28 mouse cellular contexts compared by ENCODE assay signal in genomic region chr19:43087216-43087615, GRCm38 (mm10).
"Had no signal": no experiment of that assay in that cellular context is flagged by ENCODE, and none has a peak within 500 bp of the region (broad histone marks: within the 10 kb centered on the region; RNA-seq: fewer than 3 reads in every experiment).

No protein-coding gene starts in this region.

- H3K27me3 ChIP-seq: embryonic facial prominence, embryonic 12.5 days; embryonic facial prominence, embryonic 13.5 days; embryonic facial prominence, embryonic 15.5 days; forebrain, embryonic 12.5 days; forebrain, embryonic 13.5 days; forebrain, embryonic 15.5 days had no signal

- H3K27ac ChIP-seq: embryonic facial prominence, embryonic 10.5 days; embryonic facial prominence, embryonic 12.5 days; embryonic facial prominence, embryonic 13.5 days; embryonic facial prominence, embryonic 15.5 days; forebrain, embryonic 10.5 days; forebrain, embryonic 12.5 days; forebrain, embryonic 13.5 days; forebrain, embryonic 15.5 days; gastrocnemius, adult 2 months had no signal

- H3K9me3 ChIP-seq: embryonic facial prominence, embryonic 10.5 days; embryonic facial prominence, embryonic 12.5 days; embryonic facial prominence, embryonic 13.5 days; embryonic facial prominence, embryonic 15.5 days; forebrain, embryonic 10.5 days; forebrain, embryonic 12.5 days; forebrain, embryonic 13.5 days; forebrain, embryonic 15.5 days had no signal

- H3K4me3 ChIP-seq: embryonic facial prominence, embryonic 10.5 days; embryonic facial prominence, embryonic 12.5 days; embryonic facial prominence, embryonic 13.5 days; embryonic facial prominence, embryonic 15.5 days; erythroblast, embryonic 14.5 days; forebrain, embryonic 10.5 days; forebrain, embryonic 12.5 days; forebrain, embryonic 13.5 days; forebrain, embryonic 15.5 days; gastrocnemius, adult 2 months had no signal

- H3K4me1 ChIP-seq: embryonic facial prominence, embryonic 10.5 days; embryonic facial prominence, embryonic 12.5 days; embryonic facial prominence, embryonic 13.5 days; embryonic facial prominence, embryonic 15.5 days; forebrain, embryonic 10.5 days; forebrain, embryonic 12.5 days; forebrain, embryonic 13.5 days; forebrain, embryonic 15.5 days had no signal

- DNase-seq: cerebellum, adult 2 months; cerebellum, adult 8-10 months; cerebellum, adult 9-10 months; cerebellum, adult 9-11 months; cerebellum, postnatal 10 days; cerebellum, postnatal 14 days; cerebellum, postnatal 25 days; cerebellum, postnatal 36 days; embryo, embryonic 11 days; forebrain, postnatal 0 days; gastrocnemius, adult 2 months; gastrocnemius, postnatal 10 days; gastrocnemius, postnatal 14 days; gastrocnemius, postnatal 25 days; gastrocnemius, postnatal 36 days; heart, adult 11 months; heart, adult 18-20 months had no signal

- H3K36me3 ChIP-seq: embryonic facial prominence, embryonic 10.5 days; embryonic facial prominence, embryonic 12.5 days; embryonic facial prominence, embryonic 13.5 days; embryonic facial prominence, embryonic 15.5 days; forebrain, embryonic 10.5 days; forebrain, embryonic 12.5 days; forebrain, embryonic 15.5 days had no signal

- H3K4me2 ChIP-seq: embryonic facial prominence, embryonic 12.5 days; embryonic facial prominence, embryonic 13.5 days; embryonic facial prominence, embryonic 15.5 days; forebrain, embryonic 12.5 days; forebrain, embryonic 13.5 days; forebrain, embryonic 15.5 days had no signal

- ATAC-seq: forebrain, embryonic 13.5 days; forebrain, embryonic 14.5 days; forebrain, embryonic 15.5 days; forebrain, embryonic 16.5 days; forebrain, postnatal 0 days had no signal

- H3K9ac ChIP-seq: embryonic facial prominence, embryonic 12.5 days; embryonic facial prominence, embryonic 13.5 days; embryonic facial prominence, embryonic 15.5 days; forebrain, embryonic 12.5 days; forebrain, embryonic 13.5 days; forebrain, embryonic 15.5 days; forebrain, postnatal 0 days had no signal
